Mouse (Mus musculus) brown adipose tissue, adult 24 weeks (tissue): ENCODE results near the gene Tuba4a. TPM values are rescaled to one million over a fixed set of nuclear protein-coding genes. Genes with fewer than 3 reads are reported as not detected.
"Not testable (repeated sequence)": the region's sequence is repeated elsewhere in the genome, so short reads cannot be mapped to it uniquely, and the experiment has no call there.

ENCODE experiments used
- H3K27ac ChIP-seq: fragments of 200-500 bp; replicated peaks from 2 replicates; pipeline ENCODE4 v1.5.1; 2012; ENCODE audit warnings: low read depth, mild to moderate bottlenecking, low read length
- H3K4me1 ChIP-seq: fragments of 200-500 bp; 2 replicates; pipeline ENCODE4 v1.6.1; 2012; ENCODE audit warnings: low read length, mixed read lengths; ENCODE audit not compliant: control insufficient read depth, insufficient read depth, insufficient read length
- H3K4me3 ChIP-seq: fragments of 200-500 bp; 2 replicates; pipeline ENCODE4 v1.5.1; 2012; ENCODE audit warnings: low read depth, mild to moderate bottlenecking, low read length, moderate library complexity; ENCODE audit not compliant: insufficient read depth
- polyA plus RNA-seq: library from polyadenylated mRNA; stranded (reverse); fragments of >200 nt; gene quantifications from 2 replicates; pipeline ENCODE4 v1.2.4, GENCODE M21; 2012; ENCODE audit not compliant: missing spikeins, insufficient read depth, insufficient read length

Tuba4a gene
- polyA plus RNA-seq, 1 experiment, result 78.7 TPM

GRCm38 (mm10) chr1:75247071-75247930, 27.6 kb upstream of the Tuba4a start:
- Histone ChIP-seq H3K27ac (no peak overlapping the region), H3K4me1 (peaks cover 5% of the 10 kb centered on the region; the same call in 1 of the 2 replicates), H3K4me3 (no peak overlapping the region)

DNA sequence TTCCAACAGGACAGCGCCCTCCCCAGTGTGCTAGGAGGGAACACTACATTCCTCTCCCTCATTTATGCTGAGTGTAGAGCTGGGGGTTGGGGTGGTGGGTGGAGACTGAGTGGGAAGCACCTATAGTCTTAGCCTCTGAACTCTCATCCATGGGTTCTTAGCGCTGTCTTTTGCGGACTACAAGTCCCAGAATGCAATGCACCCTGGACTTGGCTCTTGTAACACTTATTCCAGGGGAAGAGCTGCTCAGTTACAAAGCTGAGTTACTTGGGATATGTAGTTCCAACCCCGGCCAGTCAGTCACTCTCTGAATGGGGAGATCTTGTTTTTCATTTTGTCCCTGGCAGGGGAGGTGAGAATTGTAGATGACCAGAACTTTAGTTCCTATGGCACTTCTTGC, 25.2 kb upstream of the Tuba4a start:
- Histone ChIP-seq H3K4me1 (peaks cover 5% of the 10 kb centered on the region; the same call in 1 of the 2 replicates), H3K4me3 (no peak overlapping the region), H3K27ac (no peak overlapping the region)

- Histone ChIP-seq H3K4me1 (peaks cover 5% of the 10 kb centered on the region; the same call in 1 of the 2 replicates), H3K27ac (no peak overlapping the region), H3K4me3 (no peak overlapping the region)
Measured at GRCm38 (mm10) chr1:75244175-75244826, 24.6 kb upstream of the Tuba4a start.

DNA sequence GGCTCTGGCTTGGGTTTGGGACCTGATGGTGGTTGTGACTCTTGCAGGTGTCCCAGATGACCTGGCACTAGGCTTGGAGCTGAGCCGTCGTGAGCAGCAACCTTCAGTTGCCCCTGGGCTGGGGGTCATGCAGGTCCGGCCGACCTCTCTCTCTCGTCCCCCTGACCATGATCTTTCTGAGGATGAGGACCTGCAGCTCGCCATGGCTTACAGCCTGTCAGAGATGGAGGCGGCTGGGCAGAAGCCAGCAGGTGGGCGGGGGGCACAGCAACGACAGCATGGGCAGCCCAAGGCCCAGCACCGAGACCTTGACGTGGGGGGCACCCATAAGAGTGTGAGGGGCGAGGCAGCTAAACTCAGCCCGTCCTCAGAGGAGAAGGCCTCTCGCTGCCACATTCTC, 23.7 kb upstream of the Tuba4a start:
- H3K4me3 ChIP-seq, result no peak overlapping the region
- H3K4me1 ChIP-seq, result peaks cover 5% of the 10 kb centered on the region; the same call in 1 of the 2 replicates
- no peak overlapping the region for H3K27ac ChIP-seq

DNA sequence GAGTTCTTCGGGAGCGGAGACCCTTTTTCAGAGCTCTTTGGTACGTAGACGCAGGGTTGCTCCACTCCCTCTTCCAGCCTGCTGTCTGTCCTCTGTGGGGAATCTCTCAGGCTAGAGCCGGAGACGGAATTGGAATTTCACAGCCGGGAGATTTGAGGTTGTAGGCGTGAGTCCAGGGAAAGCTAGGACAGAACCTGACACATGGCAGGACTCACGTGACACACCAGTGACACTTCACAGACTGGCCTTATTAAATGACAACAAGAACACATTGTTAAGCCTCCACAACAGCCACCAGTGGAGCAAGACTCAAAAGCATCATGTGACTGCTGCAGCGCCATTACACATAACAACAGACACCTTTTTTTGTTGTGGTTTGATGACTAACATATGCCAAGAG, 19.9 kb upstream of the Tuba4a start:
- Histone ChIP-seq H3K4me1 (peaks cover 9% of the 10 kb centered on the region), H3K4me3 (no peak overlapping the region), H3K27ac (no peak overlapping the region)

DNA sequence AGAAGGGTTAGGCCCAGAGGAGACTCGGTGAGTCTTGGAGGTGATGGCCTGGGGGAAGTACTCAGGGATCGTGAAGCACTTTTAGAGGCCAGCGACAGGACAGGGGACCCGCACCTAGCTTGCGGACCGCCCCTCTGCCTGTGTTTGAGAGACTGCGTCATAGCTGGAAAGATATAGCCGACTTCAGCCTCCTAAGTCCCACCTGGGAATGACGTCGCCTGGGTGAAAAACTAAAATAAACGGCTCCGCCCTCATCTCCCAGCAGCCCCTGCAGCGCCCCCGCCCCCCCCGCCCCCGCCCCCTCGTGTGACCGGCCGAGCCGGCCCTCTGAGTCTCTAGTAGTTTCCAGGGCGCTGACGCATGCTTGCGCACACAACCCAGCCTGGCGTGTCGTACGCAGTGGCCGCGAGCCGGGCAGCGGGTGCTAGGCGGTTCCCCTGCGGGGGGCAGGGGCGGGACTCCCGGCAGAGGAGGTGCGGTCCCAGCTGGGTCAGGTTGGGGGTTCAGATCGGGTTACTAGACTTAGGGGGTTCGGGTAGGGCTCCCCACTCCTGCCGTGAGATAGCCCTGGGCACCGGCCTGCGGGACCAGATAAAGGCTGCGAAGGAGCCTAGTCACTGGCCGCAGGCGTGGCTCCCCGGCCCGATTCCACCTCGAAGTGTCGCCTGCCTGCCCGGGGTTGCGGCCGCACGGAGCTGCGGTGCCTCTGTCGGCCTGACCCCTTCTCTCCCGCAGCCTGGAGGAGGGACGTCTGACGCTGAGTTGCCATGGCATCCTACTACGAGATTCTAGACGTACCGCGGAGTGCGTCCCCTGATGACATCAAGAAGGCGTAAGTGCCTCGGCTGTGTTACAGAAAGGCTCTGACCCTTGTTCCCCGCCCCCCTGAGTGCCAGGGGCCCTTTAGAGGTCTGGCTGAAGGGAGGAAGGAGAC, 16.7 kb upstream of the Tuba4a start, which contains the start of gene Dnajb2:
TSS of gene Dnajb2 (plus strand) at position 290 of the 934 bp plus-strand sequence.
- peak within 1 kb of the TSS; percentile 82 for H3K4me3 ChIP-seq
- H3K4me1 ChIP-seq, result peaks cover 9% of the 10 kb centered on the region
- H3K27ac ChIP-seq, result peak within 1 kb of the TSS; percentile 99

DNA sequence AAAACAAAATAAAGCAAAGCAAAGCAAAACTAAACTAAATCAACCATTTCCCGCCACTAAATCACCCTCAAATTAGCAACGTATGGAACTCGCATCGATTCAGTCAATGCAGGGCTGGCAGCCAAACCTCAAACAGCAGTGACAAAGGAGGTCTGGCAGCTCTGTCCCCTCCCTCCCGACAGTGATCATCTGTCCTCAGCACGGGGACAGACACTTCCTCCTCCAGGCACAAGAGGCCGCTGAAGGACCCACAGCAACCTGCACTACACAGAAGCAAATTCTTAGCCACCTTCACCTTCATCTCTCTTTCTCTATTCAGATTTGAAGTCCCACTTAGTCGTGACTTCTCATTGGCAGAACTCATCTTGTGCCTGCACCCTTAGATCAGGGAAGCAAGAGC, 14.9 kb upstream of the Tuba4a start:
- Histone ChIP-seq H3K4me1 (peaks cover 9% of the 10 kb centered on the region), H3K4me3 (no peak overlapping the region), H3K27ac (no peak overlapping the region)

GRCm38 (mm10) chr1:75232489-75232888, 12.8 kb upstream of the Tuba4a start:
- H3K27ac ChIP-seq, H3K4me1 ChIP-seq, H3K4me3 ChIP-seq: not testable (repeated sequence)

GRCm38 (mm10) chr1:75231664-75232152, 12.0 kb upstream of the Tuba4a start, which contains the start of gene A630095N17Rik:
Gene A630095N17Rik (minus strand): TSS chr1:75232102.
- Histone ChIP-seq H3K4me1 (peaks cover 9% of the 10 kb centered on the region), H3K27ac (no peak within 1 kb of the TSS), H3K4me3 (no peak within 1 kb of the TSS)

- no peak overlapping the region for H3K27ac ChIP-seq
- H3K4me1 ChIP-seq, result peaks cover 9% of the 10 kb centered on the region
- H3K4me3 ChIP-seq, result no peak overlapping the region
Measured at GRCm38 (mm10) chr1:75231224-75231623, 11.6 kb upstream of the Tuba4a start.

DNA sequence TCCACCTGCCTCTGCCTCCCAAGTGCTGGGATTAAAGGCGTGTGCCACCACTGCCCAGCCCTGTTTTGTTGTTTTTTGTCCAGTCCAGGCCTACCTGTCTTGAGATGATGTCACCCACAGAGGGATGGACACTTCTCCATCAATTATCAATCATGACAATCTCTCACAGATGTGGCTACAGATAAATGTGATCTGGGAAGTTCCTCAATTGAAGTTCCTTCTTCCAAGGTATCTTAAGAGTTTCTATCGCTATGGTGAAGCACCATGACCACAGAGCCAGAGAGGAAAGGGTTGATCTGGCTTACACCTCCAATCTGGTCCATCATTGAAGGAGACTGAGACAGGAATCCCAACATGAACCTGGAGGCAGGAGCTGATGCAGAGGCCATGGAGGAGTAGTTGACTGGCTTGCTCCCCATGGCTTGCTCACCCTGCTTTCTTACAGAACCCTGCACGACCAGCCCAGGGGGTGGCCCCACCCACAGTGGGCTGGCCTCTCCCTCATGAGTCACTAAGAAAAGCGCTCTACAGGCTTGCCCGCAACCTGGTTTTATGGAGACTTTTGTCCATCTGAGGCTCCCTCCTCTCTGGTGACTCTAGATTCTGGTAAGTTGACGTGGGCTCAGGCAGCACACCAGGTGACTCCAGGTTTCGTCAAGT, 10.8 kb upstream of the Tuba4a start:
- Histone ChIP-seq H3K27ac (no peak overlapping the region), H3K4me1 (peaks cover 5% of the 10 kb centered on the region; the same call in 1 of the 2 replicates), H3K4me3 (no peak overlapping the region)

DNA sequence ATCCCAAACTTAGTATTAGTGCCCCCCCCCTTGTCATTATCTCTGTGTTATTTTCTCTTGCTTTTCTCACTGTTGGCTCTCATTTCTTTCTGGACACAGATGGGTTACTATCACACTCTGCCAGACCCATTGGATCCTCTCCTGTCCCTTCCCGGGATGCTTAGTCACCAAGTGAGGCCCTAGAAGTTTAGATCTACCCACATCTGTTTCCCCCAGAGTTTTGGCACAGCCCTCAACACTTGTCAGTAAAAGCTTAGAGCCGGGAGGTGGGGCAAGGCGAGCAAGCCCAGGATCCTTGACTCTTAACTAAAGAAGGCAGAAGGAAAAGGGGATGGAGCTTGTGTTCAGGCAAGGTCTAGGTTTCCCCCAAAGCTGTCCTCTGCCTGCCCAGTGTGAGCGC, 9.5 kb upstream of the Tuba4a start:
- no peak overlapping the region for H3K27ac ChIP-seq
- H3K4me3 ChIP-seq, result no peak overlapping the region

DNA sequence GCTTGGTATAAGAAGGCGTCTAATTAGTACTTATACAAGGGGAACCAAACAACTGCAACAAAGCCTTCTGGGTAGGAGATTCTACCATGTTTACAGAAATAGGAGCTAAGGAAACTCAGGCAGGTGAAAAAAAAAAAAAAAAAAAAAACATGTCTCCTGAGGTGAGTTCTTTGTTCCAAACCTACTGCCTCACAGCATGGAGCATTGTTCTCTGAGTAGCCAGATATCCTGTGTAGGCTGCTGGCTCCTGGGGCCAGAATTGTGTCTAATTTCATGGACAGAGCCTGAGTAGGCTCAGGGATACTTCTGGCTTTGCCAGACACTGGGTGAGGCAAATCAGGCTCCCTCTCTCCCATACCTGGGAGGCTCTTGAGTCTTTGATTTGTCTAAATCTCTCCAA, 8.0 kb upstream of the Tuba4a start:
- Histone ChIP-seq H3K4me1 (no peaks in the 10 kb centered on the region), H3K4me3 (no peak overlapping the region), H3K27ac (no peak overlapping the region)

More for the DNA sequence above, 9.5 kb upstream of the Tuba4a start:
- H3K4me1 ChIP-seq, result no peaks in the 10 kb centered on the region

DNA sequence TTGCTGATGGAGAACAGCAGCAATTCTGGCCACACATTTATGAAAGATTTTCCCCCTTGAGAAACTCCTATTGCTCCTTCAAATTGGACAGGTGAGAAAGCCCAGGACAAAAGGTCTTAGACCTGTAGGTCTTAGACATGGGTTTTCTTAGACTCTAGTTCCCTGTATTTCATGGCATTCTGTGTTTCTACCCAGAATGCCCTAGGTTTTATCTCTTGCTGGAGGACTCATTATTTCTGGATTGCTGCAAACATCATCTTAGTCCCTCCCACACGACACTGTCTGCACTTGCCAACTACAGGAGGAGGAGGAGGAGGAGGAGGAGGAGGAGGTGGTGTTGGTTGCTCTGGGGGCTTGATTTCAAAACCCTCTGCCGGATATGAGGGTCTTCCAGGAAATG, 6.5 kb upstream of the Tuba4a start:
- no peak overlapping the region for H3K4me3 ChIP-seq
- no peaks in the 10 kb centered on the region for H3K4me1 ChIP-seq
- no peak overlapping the region for H3K27ac ChIP-seq
